Mouse (Mus musculus): ENCODE measurements at regions not wholly inside any gene's neighbourhood (a gene's known extent, or its start where the extent isn't known, plus 50 kb on each side); places are given as distances from the start of the nearest gene placed in this dataset.
"Not testable (repeated sequence)": the region's sequence is repeated elsewhere in the genome, so short reads cannot be mapped to it uniquely, and the experiment has no call there.

GRCm38 (mm10) chr1:47646681-47647080, 754.0 kb upstream of the Slc39a10 start:
- DNase-seq (ENCODE audit: low read depth), result no peak

- DNase-seq (ENCODE audit: low read depth), result no peak
Measured at GRCm38 (mm10) chr1:47606597-47606996, 713.9 kb upstream of the Slc39a10 start.

- no peak for DNase-seq (ENCODE audit: low read depth)
Measured at GRCm38 (mm10) chr1:47603989-47604360, 711.3 kb upstream of the Slc39a10 start.

- no peak for DNase-seq (ENCODE audit: low read depth)
Measured at GRCm38 (mm10) chr1:47603294-47603988, 710.8 kb upstream of the Slc39a10 start.

- not testable (repeated sequence) for DNase-seq (ENCODE audit: low read depth)
Measured at GRCm38 (mm10) chr1:47593641-47594040, 701.0 kb upstream of the Slc39a10 start.

- no peak for DNase-seq (ENCODE audit: low read depth)
Measured at GRCm38 (mm10) chr1:47545606-47546005, 653.0 kb upstream of the Slc39a10 start.

- DNase-seq (ENCODE audit: low read depth), result no peak
Measured at GRCm38 (mm10) chr1:47511426-47511825, 618.8 kb upstream of the Slc39a10 start.

GRCm38 (mm10) chr1:47507801-47508200, 615.1 kb upstream of the Slc39a10 start:
- no peak for DNase-seq (ENCODE audit: low read depth)

- no peak for DNase-seq (ENCODE audit: low read depth)
Measured at GRCm38 (mm10) chr1:47488581-47489204, 596.0 kb upstream of the Slc39a10 start.

GRCm38 (mm10) chr1:47486087-47486486, 593.4 kb upstream of the Slc39a10 start:
- no peak for DNase-seq (ENCODE audit: low read depth)

GRCm38 (mm10) chr1:47479059-47479458, 586.4 kb upstream of the Slc39a10 start:
- no peak for DNase-seq (ENCODE audit: low read depth)

GRCm38 (mm10) chr1:47466573-47467253, 574.1 kb upstream of the Slc39a10 start:
- DNase-seq (ENCODE audit: low read depth), result no peak

- no peak for DNase-seq (ENCODE audit: low read depth)
Measured at GRCm38 (mm10) chr1:47448737-47449489, 556.3 kb upstream of the Slc39a10 start.

- no peak for DNase-seq (ENCODE audit: low read depth)
Measured at GRCm38 (mm10) chr1:47448070-47448469, 555.4 kb upstream of the Slc39a10 start.

- DNase-seq (ENCODE audit: low read depth), result no peak
Measured at GRCm38 (mm10) chr1:47446021-47446420, 553.4 kb upstream of the Slc39a10 start.

GRCm38 (mm10) chr1:47432829-47433228, 540.2 kb upstream of the Slc39a10 start:
- DNase-seq (ENCODE audit: low read depth), result no peak

GRCm38 (mm10) chr1:47405164-47405563, 512.5 kb upstream of the Slc39a10 start:
- no peak for DNase-seq (ENCODE audit: low read depth)

GRCm38 (mm10) chr1:47386579-47386978, 493.9 kb upstream of the Slc39a10 start:
- no peak for DNase-seq (ENCODE audit: low read depth)

GRCm38 (mm10) chr1:47378795-47379194, 486.1 kb upstream of the Slc39a10 start:
- DNase-seq (ENCODE audit: low read depth), result no peak

- no peak for DNase-seq (ENCODE audit: low read depth)
Measured at GRCm38 (mm10) chr1:47339718-47340439, 447.2 kb upstream of the Slc39a10 start.

GRCm38 (mm10) chr1:47310572-47311075, 418.0 kb upstream of the Slc39a10 start:
- DNase-seq (ENCODE audit: low read depth), result no peak

- no peak for DNase-seq (ENCODE audit: low read depth)
Measured at GRCm38 (mm10) chr1:47306961-47307360, 414.3 kb upstream of the Slc39a10 start.

All from naive thymus-derived CD4-positive, alpha-beta T cell, adult 2 months (primary cell).